Mouse (Mus musculus) liver, adult (tissue): Measurements from ENCODE around the gene Gm47841.

Experiments used
- GATA4 ChIP-seq: IDR thresholded peaks from 2 replicates; pipeline ENCODE4 v1.6.1; 2014; ENCODE audit warnings: mild to moderate bottlenecking, low read length; ENCODE audit not compliant: insufficient replicate concordance

The Gm47841 gene

DNA sequence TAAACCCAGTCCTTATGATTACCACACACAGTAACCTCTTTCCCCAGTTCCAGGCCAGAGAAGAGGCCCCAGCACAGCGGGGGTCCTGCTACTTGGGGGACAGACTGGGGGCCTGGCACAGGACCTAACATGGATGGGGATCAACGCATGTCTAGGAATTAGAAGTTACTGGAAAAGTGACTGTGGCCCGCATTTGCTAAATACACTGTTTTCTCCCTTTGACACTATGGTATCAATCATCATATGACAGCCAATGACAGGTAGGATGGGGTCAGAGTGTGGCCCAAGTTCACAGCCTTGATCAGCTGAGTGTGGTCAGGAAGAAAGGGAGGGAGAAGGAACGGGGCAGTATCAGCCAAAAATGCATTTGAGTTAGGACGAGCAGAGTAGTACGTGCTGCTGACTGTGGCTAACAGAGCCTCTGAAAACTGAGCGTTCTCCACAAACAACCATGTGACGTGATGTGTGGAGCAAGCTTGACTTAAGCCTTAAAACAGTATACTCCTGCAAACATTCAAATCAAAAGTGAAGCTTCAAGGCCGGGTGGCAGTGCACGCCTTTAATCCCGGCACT is 13.2 kb upstream of the Gm47841 start:
- no peak for TF ChIP-seq GATA4

- no peak for TF ChIP-seq GATA4
These were observed 12.5 kb upstream of the Gm47841 start for GRCm38 (mm10) chr15:101059570-101060279.

DNA sequence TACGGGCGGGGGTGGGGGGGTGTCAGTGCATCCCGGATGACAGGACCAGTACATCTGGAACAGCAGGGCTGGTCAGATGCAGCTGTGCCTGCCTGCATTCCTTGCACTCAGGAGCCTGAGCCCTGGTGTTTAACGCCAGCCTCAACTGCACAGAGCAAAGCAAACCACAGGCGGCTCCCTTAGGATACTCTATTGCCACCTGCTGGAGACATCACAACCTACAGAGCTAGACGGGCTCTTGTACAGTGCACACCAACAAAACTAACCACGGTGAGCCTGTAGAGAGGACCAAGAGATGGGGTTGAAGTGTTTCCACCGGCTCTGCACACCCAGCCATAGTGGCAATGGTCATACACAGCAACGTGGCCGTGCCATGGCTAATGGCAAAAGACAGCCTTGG is 9.0 kb upstream of the Gm47841 start:
- TF ChIP-seq GATA4 = no peak

GRCm38 (mm10) chr15:101054541-101054940 is 7.3 kb upstream of the Gm47841 start:
- no peak for TF ChIP-seq GATA4

DNA sequence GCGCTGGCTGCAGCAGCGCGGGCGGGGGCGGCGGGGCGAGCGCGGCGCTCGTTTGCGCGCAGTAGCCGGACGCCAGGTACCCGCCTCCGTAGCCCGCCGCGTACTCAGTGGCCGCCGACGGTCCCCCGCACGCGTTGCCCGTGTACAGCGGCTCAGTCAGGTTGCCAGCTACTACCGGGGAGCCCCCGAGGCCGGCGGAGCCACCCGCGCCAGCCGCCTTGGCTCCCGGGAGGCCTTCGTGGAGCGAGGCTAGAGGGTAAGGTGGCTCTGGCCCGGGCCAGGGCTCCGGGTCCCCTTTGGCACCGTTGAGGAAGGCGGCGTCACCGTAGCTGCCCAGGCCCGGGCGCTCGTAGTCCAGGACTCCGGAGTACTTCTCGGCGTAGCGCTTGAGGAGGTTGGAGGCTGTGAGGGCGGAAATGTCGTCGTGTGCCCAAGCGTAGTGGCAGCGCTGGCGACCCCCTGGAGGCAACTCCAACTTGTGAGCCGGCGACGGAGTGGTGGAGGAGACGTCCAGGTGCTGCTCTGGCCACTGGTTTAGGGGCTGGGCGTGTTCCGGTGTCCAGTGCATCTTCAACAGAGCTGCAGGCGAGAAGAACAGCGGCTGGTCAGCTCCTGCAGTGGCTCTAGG is 6.7 kb upstream of the Gm47841 start:
- TF ChIP-seq GATA4 = no peak

GRCm38 (mm10) chr15:101052560-101053501 is 5.6 kb upstream of the Gm47841 start:
- TF ChIP-seq GATA4 = no peak

DNA sequence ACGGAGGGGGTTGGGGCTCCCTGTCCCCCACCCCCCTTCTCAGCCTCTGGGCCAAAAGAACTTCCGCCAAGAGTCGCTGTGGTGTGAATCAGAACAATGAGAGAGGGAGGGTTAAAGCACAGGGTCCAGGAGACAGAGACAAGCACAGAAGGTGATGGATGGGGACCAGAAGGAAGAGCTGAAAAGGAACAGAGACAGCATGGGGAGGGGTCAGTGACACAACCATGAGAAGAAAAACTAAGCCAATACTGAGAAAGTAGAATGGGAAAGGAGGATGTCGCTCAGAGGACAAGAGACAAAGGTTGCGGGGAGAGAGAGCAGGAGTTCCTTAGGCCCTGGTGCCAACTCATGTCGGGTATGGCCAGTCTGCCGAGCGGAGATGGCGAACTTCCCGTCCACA is 4.7 kb upstream of the Gm47841 start:
- TF ChIP-seq GATA4 = no peak

DNA sequence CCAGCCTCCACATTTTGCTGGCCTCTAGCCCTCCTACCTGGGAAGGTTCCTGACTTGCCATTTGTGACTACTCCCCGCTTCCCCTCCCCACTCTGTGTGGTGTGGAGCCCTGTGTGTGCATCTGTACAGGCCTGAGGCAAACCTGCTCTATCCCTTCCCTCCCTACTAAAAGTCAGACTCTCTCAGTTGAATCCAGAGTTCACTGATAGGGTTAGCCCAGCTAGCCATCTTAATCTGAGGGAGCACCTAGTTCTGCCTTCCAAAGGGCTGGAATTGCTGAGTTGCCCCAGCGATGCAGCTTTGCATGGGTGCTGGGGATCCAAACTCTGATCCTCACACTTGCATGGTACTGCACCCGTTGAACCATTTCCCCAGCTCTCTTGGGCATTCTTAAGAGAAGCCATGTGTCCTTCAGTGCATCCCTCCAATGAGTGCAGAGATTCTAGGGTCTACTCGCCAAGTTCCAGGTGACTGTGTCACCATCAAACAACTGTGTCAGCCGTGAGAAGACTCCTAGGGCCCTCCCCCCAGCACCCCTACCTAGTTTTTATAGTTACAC is 1.2 kb upstream of the Gm47841 start:
- TF ChIP-seq GATA4 = no peak

- TF ChIP-seq GATA4 = no peak
These were observed 537 bp downstream of the Gm47841 start for GRCm38 (mm10) chr15:101046527-101047193.

GRCm38 (mm10) chr15:101046039-101046526 is 1.1 kb downstream of the Gm47841 start:
- no peak for TF ChIP-seq GATA4

DNA sequence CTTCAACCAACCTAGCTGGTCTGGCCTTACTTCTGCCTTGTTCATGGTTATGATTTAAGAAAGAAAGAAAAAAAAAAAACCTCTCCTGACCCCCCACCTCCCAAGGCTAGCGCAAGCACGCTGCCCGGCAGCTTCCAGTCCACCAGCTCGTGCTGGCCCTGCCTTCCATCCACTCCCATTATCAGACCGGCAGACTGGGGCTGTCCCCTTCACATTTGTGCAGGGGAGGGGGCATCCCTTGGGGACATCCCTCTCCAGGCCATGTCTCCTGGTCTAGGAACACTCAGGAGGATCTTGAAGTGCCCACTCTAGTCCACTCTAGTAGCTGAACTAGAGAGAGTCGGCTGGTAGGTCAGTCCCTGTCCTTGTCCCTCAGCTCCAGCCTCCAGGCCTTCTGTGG is 2.7 kb downstream of the Gm47841 start:
- TF ChIP-seq GATA4 = no peak

GRCm38 (mm10) chr15:101042613-101043012 is 4.6 kb downstream of the Gm47841 start:
- TF ChIP-seq GATA4 = no peak

DNA sequence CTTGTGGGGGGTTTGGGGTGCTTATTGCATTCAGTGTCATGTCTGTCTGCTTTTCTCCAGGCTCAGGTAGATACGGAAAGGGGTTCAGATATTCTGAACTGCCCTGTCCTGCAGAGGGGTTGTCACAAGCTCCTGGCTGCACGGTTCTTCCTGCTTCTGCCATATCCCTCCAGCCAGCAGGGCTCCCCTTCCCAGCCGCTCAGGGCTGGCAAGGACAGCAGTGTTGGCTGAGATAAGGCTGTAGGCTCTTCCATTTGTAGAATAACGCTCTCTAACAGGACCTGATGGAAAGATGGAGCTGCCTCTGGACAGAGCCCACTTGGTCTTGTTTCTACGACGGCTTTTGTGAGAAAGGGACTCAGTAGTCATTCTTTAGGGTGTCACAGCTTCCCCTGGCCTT is 5.2 kb downstream of the Gm47841 start:
- TF ChIP-seq GATA4 = no peak

DNA sequence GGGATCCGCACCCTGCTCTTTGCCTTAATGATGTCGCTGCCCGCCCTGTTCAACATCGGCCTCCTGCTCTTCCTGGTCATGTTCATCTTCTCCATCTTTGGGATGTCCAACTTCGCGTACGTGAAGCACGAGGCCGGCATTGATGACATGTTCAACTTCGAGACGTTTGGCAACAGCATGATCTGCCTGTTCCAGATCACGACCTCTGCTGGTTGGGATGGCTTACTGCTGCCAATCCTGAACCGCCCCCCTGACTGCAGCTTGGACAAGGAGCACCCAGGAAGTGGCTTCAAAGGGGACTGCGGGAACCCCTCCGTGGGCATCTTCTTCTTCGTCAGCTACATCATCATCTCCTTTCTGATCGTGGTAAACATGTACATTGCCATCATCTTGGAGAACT is 7.5 kb downstream of the Gm47841 start:
- no peak for TF ChIP-seq GATA4
